Mouse (Mus musculus) ES-Bruce4 (cell line): ENCODE measurements around the gene Txk. TPM values are rescaled to one million over a fixed set of nuclear protein-coding genes. Genes with fewer than 3 reads are reported as not detected.

Experiments
- H3K27ac ChIP-seq: 2 replicates; pipeline ENCODE4 v1.5.1; 2012; ENCODE audit warnings: low read length, inconsistent platforms; ENCODE audit not compliant: insufficient read depth
- H3K27me3 ChIP-seq: 2 replicates; pipeline ENCODE4 v1.6.1; 2012; ENCODE audit warnings: mild to moderate bottlenecking, low read length, inconsistent platforms; ENCODE audit not compliant: control insufficient read depth, poor library complexity, insufficient read depth, severe bottlenecking
- H3K36me3 ChIP-seq: 2 replicates; pipeline ENCODE4 v1.6.1; 2012; ENCODE audit warnings: inconsistent platforms, mild to moderate bottlenecking, low read length, moderate library complexity; ENCODE audit not compliant: control insufficient read depth, poor library complexity, insufficient read depth, severe bottlenecking
- H3K4me1 ChIP-seq: one replicate; pipeline ENCODE4 v1.8.1; 2011; ENCODE audit warnings: low read length; ENCODE audit not compliant: control insufficient read depth, insufficient read depth
- H3K4me3 ChIP-seq: 2 replicates; pipeline ENCODE4 v1.5.1; 2011; ENCODE audit warnings: low read depth, mild to moderate bottlenecking, low read length
- H3K9ac ChIP-seq: 2 replicates; pipeline ENCODE4 v1.6.1; 2012; ENCODE audit warnings: low read depth, mild to moderate bottlenecking, inconsistent platforms; ENCODE audit not compliant: poor library complexity, severe bottlenecking
- H3K9me3 ChIP-seq: replicated peaks from 2 replicates; pipeline ENCODE4 v1.6.1; 2012; ENCODE audit warnings: mild to moderate bottlenecking, low read length, inconsistent platforms; ENCODE audit not compliant: control insufficient read depth, poor library complexity, insufficient read depth, severe bottlenecking
- CTCF ChIP-seq: IDR thresholded peaks from one replicate; pipeline ENCODE4 v1.8.1; 2011; ENCODE audit warnings: low read depth, low read length
- EP300 ChIP-seq: IDR thresholded peaks from 2 replicates; pipeline ENCODE4 v1.6.1; 2011; ENCODE audit warnings: low read depth, low read length; ENCODE audit not compliant: insufficient read depth
- POLR2A ChIP-seq: IDR thresholded peaks from one replicate; pipeline ENCODE4 v1.8.1; 2011; ENCODE audit warnings: low read length; ENCODE audit not compliant: insufficient read depth
- polyA plus RNA-seq: library from polyadenylated mRNA; stranded (reverse); fragments of >200 nt; gene quantifications from 2 replicates; pipeline ENCODE4 v1.2.4, GENCODE M21; 2011; ENCODE audit warnings: low read depth; ENCODE audit not compliant: missing spikeins, insufficient read depth, insufficient read length

The Txk gene
- polyA plus RNA-seq, 1 experiment = not detected

GRCm38 (mm10) chr5:72664126-72664525 lies 88.5 kb downstream of the Txk start:
- Histone ChIP-seq H3K27ac (no peak overlapping the region), H3K36me3 (no peaks in the 10 kb centered on the region), H3K9me3 (no peaks in the 10 kb centered on the region), H3K4me3 (no peak overlapping the region), H3K9ac (no peak overlapping the region), H3K27me3 (no peaks in the 10 kb centered on the region), H3K4me1 (no peaks in the 10 kb centered on the region)
- TF ChIP-seq CTCF (no peak), EP300 (no peak), POLR2A (no peak)

- Histone ChIP-seq H3K9me3 (no peaks in the 10 kb centered on the region), H3K4me1 (no peaks in the 10 kb centered on the region), H3K4me3 (no peak overlapping the region), H3K27ac (no peak overlapping the region), H3K36me3 (no peaks in the 10 kb centered on the region), H3K27me3 (no peaks in the 10 kb centered on the region), H3K9ac (no peak overlapping the region)
- TF ChIP-seq EP300 = no peak
- TF ChIP-seq CTCF = no peak
- TF ChIP-seq POLR2A = no peak
Observed at GRCm38 (mm10) chr5:72661051-72661781, 91.4 kb downstream of the Txk start.

- H3K4me1 ChIP-seq = no peaks in the 10 kb centered on the region
- TF ChIP-seq CTCF (no peak), POLR2A (no peak), EP300 (no peak)
- no peak overlapping the region for H3K27ac ChIP-seq
- no peaks in the 10 kb centered on the region for H3K36me3 ChIP-seq
- H3K4me3 ChIP-seq = no peak overlapping the region
- no peak overlapping the region for H3K9ac ChIP-seq
- H3K27me3 ChIP-seq = no peaks in the 10 kb centered on the region
- no peaks in the 10 kb centered on the region for H3K9me3 ChIP-seq
Observed at GRCm38 (mm10) chr5:72658375-72658774, 94.2 kb downstream of the Txk start.

GRCm38 (mm10) chr5:72656270-72656791 lies 96.2 kb downstream of the Txk start:
- H3K4me1 ChIP-seq = no peaks in the 10 kb centered on the region
- H3K9ac ChIP-seq = no peak overlapping the region
- no peaks in the 10 kb centered on the region for H3K27me3 ChIP-seq
- no peaks in the 10 kb centered on the region for H3K36me3 ChIP-seq
- TF ChIP-seq CTCF (no peak), EP300 (no peak), POLR2A (no peak)
- no peak overlapping the region for H3K4me3 ChIP-seq
- no peak overlapping the region for H3K27ac ChIP-seq
- no peaks in the 10 kb centered on the region for H3K9me3 ChIP-seq

- Histone ChIP-seq H3K9ac (no peak overlapping the region), H3K9me3 (no peaks in the 10 kb centered on the region), H3K4me1 (no peaks in the 10 kb centered on the region), H3K27ac (no peak overlapping the region), H3K4me3 (no peak overlapping the region), H3K27me3 (no peaks in the 10 kb centered on the region), H3K36me3 (no peaks in the 10 kb centered on the region)
- TF ChIP-seq POLR2A (no peak), CTCF (no peak), EP300 (no peak)
Observed at GRCm38 (mm10) chr5:72653068-72653674, 99.4 kb downstream of the Txk start.
